Mouse (Mus musculus) thymus, postnatal 36 days (tissue): ENCODE data around the gene Fuz.

Experiments
- DNase-seq, 2 experiments: peaks; one replicate each; pipeline ENCODE4 v3.0.0; 2022; ENCODE audit warnings: mixed read lengths in 2 of 2

Gene Fuz

DNA sequence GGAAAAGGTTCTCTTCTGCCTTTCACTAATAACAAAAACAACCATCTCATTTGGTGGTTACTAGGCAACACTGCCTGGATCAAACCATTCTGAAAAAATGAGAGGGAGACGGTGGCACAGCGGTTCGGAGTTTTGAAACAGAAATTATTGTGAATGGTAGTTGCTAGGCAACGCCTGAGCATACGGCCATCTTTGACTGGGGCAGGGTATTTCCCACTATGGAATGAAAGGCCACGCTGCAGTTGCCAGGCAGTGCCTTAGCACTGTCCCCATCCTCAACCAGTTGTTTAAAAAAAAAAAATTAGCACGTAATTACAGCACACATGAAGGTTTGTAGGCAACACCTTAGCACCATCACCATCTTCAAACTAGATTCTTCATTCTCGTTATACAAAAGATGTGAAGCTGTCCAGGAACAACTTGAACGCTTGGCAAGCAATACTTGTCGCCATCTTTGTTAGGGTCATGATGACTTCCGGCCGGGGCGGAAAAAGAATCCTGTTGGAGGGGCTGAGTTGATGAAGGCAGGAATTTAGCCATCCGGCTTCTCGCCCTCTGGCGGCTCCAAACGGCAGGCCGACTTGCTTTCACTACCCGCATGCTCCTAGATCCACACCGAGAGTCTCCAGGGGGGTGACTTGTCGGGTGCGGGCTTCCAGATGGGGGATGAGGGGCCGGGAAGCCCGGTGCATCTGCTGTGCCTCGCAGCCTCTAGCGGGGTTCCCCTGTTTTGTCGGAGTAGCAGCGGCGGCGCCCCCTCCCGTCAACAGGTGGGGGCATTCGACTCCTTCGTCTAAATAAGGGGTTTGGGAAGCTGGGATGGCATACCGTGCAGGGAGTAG, at the start of gene Fuz:
Gene Fuz, plus strand, starts transcription at position 487 of the 842 bp plus-strand sequence.
- peak; percentile 84 for DNase-seq

- DNase-seq = peak in 1 of 2 experiments; percentile 18
Measured at GRCm38 (mm10) chr7:44846804-44847203, 49.1 kb upstream of the Fuz start.

GRCm38 (mm10) chr7:44847772-44848171, 48.1 kb upstream of the Fuz start:
- no peak for DNase-seq

DNA sequence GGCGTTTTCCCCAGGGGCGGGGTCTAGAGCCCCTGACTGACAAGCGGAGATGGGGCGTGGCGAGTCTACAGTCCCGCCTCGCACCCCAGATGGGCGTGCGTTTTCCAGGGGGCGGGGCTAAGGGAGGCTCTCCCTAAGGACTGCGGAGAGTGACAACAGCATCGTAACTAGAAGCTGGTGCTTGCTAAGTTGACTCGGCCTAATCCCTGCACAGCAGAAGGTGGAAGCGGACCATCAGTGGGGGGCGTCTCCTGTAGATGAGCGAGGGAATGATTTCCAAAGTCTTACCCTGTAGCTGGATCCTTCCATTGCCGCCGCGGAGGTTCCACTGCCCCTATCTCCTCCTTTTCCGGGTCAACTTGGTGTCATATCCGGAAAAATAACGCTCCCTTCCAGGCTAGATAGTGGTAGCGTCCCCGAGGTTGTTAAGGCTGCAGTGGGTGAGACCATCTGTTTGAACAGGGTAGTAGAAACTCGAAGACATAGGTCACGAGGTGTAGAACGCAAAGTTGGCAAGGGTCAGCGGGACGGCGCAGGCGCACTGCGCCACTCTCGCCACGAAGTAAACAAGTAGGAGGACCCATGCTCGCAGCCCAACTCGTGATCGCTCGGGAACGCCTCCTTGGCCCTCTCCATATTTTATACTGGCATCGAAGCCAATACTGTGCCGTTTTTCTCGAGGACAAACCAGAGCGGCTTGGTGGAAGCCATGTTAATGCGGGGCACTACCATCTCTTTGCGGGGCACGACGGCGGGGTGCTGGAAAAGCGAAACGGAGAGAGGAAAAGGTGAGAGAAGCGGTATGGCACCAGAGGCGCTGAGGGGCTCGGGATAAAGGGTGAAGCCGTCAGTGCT, 47.1 kb upstream of the Fuz start, which contains the start of the genes Akt1s1 and Tbc1d17:
Gene Akt1s1, plus strand, starts transcription at position 431 of the 855 bp plus-strand sequence.
Gene Tbc1d17, minus strand, starts transcription at position 519 of the 855 bp plus-strand sequence.
- peak; percentile 97 for DNase-seq

- DNase-seq = peak; percentile 87 to 91
Measured at GRCm38 (mm10) chr7:44849416-44850111, 46.3 kb upstream of the Fuz start.

DNA sequence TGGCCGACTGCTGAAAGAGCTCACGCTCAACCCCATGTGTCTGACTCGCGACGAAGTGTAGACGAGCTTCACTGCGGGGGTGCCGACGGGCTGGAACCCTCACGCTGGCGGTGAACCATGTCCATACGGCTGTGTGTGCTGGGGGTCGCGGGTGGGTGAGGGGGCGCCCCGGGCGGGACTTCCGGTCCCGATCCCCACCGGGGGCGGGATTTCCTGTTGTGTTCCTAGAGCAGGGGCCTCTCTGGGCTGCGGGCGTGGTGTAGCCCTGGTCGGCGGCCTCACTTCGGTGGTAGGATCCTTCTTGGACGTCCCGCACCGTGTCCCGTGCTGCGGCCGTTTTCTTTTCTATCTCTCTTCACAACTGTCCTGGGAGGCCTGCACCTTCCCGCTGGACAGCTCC, 45.7 kb upstream of the Fuz start:
- DNase-seq = peak; percentile 75 to 83

GRCm38 (mm10) chr7:44850789-44851624, 44.9 kb upstream of the Fuz start:
- no peak for DNase-seq

DNA sequence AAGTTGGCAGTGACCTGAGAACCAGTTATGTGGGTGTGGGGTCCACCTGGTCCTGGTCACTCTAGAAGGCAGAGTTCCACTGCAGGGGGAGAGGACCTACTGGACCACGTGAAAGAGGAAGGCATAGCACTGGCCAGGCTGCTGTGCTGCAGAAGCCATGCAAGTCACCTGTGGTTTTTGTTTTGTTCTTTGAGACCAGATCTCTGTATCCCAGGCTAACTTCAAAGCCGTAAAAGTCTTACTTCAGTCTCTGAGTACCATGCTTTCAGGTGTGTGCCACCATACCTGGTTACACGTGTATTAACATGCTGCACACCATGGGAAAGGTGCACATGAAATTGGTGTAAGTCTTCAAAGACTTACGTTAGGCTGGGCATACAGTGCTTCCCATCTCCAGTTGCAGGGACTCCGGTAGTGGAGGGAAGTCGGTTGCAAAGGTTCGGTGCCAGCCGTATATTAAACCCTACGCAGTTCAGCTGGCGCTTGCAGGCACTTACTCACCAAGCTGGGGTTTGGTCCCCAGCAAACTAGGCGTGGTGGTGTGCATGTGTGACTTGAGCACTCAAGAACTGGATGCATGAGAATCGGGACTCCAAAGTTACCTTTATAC, 44.1 kb upstream of the Fuz start:
- DNase-seq = no peak

- no peak for DNase-seq
Measured at GRCm38 (mm10) chr7:44852259-44853027, 43.4 kb upstream of the Fuz start.

- DNase-seq = no peak
Measured at GRCm38 (mm10) chr7:44853065-44853464, 42.8 kb upstream of the Fuz start.

GRCm38 (mm10) chr7:44853596-44854355, 42.1 kb upstream of the Fuz start:
- no peak for DNase-seq

DNA sequence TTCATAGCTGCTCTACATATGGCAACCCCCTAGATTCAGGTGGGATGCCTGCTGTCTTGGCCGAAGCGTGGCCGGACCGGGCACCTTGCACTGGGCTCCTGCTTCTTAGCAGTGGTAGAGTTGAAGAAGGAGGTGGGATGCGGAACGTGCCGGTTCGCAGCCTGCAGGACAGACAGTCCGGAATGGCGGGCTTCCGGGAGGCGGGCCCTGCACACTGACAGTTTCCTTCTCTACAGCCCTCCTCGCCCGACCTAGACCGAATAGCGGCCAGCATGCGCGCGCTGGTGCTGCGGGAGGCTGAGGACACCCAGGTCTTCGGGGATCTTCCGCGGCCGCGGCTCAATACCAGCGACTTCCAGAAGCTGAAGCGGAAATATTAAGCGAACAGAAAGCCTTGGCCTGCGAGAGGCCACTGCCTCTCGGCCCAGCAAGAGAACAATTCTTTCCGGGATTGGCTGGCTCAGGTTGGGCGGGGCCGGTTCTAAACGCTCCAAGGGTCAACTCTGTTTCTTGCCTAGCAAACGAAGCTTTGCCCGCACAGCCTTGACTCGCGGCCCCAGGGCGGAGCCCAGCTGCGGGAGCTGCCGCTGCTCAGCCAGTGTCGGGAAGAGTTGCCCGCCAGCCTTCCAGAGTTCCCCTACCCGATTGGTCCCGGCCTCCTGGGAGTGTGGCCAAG, 41.4 kb upstream of the Fuz start:
- DNase-seq = peak; percentile 83 to 84

GRCm38 (mm10) chr7:44855036-44855435, 40.8 kb upstream of the Fuz start:
- DNase-seq = peak in 1 of 2 experiments; percentile 56

DNA sequence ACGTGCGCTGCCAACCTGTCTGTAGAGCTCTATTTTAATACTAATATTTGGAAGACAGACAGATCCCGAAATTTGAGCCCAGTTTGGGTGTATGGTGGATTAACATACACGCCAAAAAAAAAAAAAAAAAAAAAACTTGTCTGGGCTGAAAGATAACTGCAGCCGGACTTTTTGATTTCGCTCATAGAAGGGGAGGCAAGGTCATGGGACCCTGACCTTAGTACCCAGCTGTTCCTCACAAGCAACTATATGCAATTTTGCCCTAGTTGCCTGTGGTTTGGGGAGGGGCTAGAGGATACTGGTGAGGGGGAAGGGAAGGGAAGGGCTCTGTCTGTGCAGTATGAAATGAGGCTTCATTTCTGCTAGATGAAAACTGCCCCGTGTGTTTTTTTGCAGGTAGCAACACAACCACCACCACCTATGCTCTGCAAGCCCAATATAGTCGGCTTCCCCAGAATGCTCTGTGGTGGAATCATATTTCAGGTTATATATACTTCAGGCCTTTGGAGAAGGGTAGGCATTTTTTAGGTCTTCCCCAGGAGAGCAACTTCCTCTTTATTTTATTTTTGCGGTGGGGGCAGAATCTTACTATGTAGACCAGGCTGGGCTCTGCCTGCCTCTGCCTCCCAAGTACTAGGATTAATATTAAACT, 39.5 kb upstream of the Fuz start:
- DNase-seq = peak in 1 of 2 experiments; percentile 63

GRCm38 (mm10) chr7:44857042-44857552, 38.8 kb upstream of the Fuz start, which contains the start of gene Pnkp:
Pnkp (plus strand) TSS chr7:44857139.
- DNase-seq = peak; percentile 82 to 85

GRCm38 (mm10) chr7:44857905-44858304, 38.0 kb upstream of the Fuz start:
- peak in 1 of 2 experiments; percentile 40 for DNase-seq

- no peak for DNase-seq
Measured at GRCm38 (mm10) chr7:44859896-44860295, 36.0 kb upstream of the Fuz start.
